Mouse (Mus musculus): ENCODE data around the gene Cntnap1.
"Not testable (repeated sequence)": the region's sequence is repeated elsewhere in the genome, so short reads cannot be mapped to it uniquely, and the experiment has no call there.

Cntnap1 gene

GRCm38 (mm10) chr11:101149178-101150105 is 20.9 kb upstream of the Cntnap1 start:
- DNase-seq (ENCODE audit: low spot score), result peak; percentile 64

GRCm38 (mm10) chr11:101151063-101151462 is 19.3 kb upstream of the Cntnap1 start:
- DNase-seq (ENCODE audit: low spot score), result no peak

- no peak for DNase-seq (ENCODE audit: low spot score)
Measured at GRCm38 (mm10) chr11:101152825-101153224, 17.5 kb upstream of the Cntnap1 start.

- DNase-seq (ENCODE audit: low spot score), result no peak
Measured at GRCm38 (mm10) chr11:101154648-101155047, 15.7 kb upstream of the Cntnap1 start.

- no peak for DNase-seq (ENCODE audit: low spot score)
Measured at GRCm38 (mm10) chr11:101155151-101155550, 15.2 kb upstream of the Cntnap1 start.

GRCm38 (mm10) chr11:101155728-101156371 is 14.5 kb upstream of the Cntnap1 start, which contains the start of gene Tubg2:
Gene Tubg2, plus strand, starts transcription at chr11:101155907.
- DNase-seq (ENCODE audit: low spot score), result no peak

- not testable (repeated sequence) for DNase-seq (ENCODE audit: low spot score)
Measured at GRCm38 (mm10) chr11:101160151-101160550, 10.2 kb upstream of the Cntnap1 start.

GRCm38 (mm10) chr11:101160981-101161505 is 9.3 kb upstream of the Cntnap1 start:
- DNase-seq (ENCODE audit: low spot score), result not testable (repeated sequence)

- no peak for DNase-seq (ENCODE audit: low spot score)
Measured at GRCm38 (mm10) chr11:101161551-101161950, 8.8 kb upstream of the Cntnap1 start.

- DNase-seq (ENCODE audit: low spot score), result no peak
Measured at GRCm38 (mm10) chr11:101162301-101162700, 8.0 kb upstream of the Cntnap1 start.

- peak; percentile 96 for DNase-seq (ENCODE audit: low spot score)
Measured at GRCm38 (mm10) chr11:101162772-101163171, 7.6 kb upstream of the Cntnap1 start.

GRCm38 (mm10) chr11:101163476-101164350 is 6.6 kb upstream of the Cntnap1 start:
- DNase-seq (ENCODE audit: low spot score), result no peak

- no peak for DNase-seq (ENCODE audit: low spot score)
Measured at GRCm38 (mm10) chr11:101164351-101164665, 6.0 kb upstream of the Cntnap1 start.

GRCm38 (mm10) chr11:101164677-101165580 is 5.4 kb upstream of the Cntnap1 start:
- no peak for DNase-seq (ENCODE audit: low spot score)

GRCm38 (mm10) chr11:101166357-101166756 is 4.0 kb upstream of the Cntnap1 start:
- no peak for DNase-seq (ENCODE audit: low spot score)

GRCm38 (mm10) chr11:101167211-101167962 is 2.9 kb upstream of the Cntnap1 start:
- DNase-seq (ENCODE audit: low spot score), result no peak

- no peak for DNase-seq (ENCODE audit: low spot score)
Measured at GRCm38 (mm10) chr11:101167963-101168300, 2.4 kb upstream of the Cntnap1 start.

GRCm38 (mm10) chr11:101168301-101168980 is 1.9 kb upstream of the Cntnap1 start:
- no peak for DNase-seq (ENCODE audit: low spot score)

GRCm38 (mm10) chr11:101169301-101170107 is 819 bp upstream of the Cntnap1 start:
- no peak for DNase-seq (ENCODE audit: low spot score)
